8 mouse cellular contexts compared by ENCODE assay signal in the genomic region with DNA sequence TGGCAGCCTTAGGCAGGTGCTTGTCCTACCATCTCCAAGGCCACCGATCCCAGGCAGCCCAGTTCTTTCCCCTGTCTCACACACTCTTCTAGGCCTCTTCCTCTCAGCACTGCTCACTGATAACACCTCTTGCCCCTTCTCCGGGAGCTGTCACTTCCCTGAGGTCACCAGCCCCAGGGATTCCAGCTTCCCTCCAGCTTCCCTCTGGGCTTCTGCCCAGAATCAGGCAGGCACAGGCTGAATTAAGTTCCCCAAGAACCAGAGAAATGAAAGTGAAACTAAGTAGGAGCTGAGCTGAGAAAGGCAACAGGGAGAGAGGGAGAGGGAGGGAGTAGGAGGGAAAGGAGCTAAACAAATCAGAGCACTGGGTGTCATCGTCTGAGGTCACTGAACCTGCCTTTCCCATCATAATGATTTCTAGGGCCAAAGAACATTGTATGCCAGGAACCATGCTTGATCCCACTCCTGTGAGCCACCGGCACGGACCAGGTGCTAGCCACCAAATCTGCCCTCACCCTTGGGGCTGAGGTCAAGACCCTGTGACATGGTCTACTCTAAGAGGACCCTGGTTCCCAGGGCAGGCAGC. TPM values are rescaled to one million over a fixed set of nuclear protein-coding genes. Genes with fewer than 3 reads are reported as not detected.
DNase-seq lines count a peak whose midpoint lies in the region; ATAC-seq and TF ChIP-seq lines count a peak whose summit lies in the region.

No protein-coding gene starts in this region.

- no peak for TF ChIP-seq POLR2A in cerebellum, adult 2 months (IDR thresholded peaks at IDR 0.05; ENCODE audit: borderline replicate concordance, insufficient read depth, low read length)

- peak; percentile 20; the same call in 1 of the 2 replicates for ATAC-seq in hindbrain, embryonic 11.5 days (ENCODE audit: low FRiP score)
- ATAC-seq in liver, postnatal 0 days = peak; percentile 89
- peak; percentile 54; the same call in 1 of the 2 replicates for ATAC-seq in neural tube, embryonic 14.5 days (ENCODE audit: low read depth)

- H3K27ac ChIP-seq in cerebellum, adult 2 months (ENCODE audit: insufficient read depth, low read length) = peak overlapping the region; percentile 65; the same call in 1 of the 2 replicates
- H3K27ac ChIP-seq in hindbrain, embryonic 11.5 days (ENCODE audit: low read depth, low read length) = peak overlapping the region; percentile 54
- H3K27ac ChIP-seq in liver, postnatal 0 days (ENCODE audit: low read depth) = peak overlapping the region; percentile 98
- peak overlapping the region; percentile 48 for H3K27ac ChIP-seq in neural tube, embryonic 14.5 days (ENCODE audit: low read depth, low read length)

- H3K27me3 ChIP-seq in cerebellum, adult 2 months (ENCODE audit: control insufficient read depth, insufficient read depth, low read length) = no peaks in the 10 kb centered on the region
- no peaks in the 10 kb centered on the region for H3K27me3 ChIP-seq in hindbrain, embryonic 11.5 days (ENCODE audit: control insufficient read depth, insufficient read depth, low read length)
- no peaks in the 10 kb centered on the region for H3K27me3 ChIP-seq in liver, postnatal 0 days (ENCODE audit: insufficient read depth, low read length)
- H3K27me3 ChIP-seq in neural tube, embryonic 14.5 days (ENCODE audit: control insufficient read depth, insufficient read depth, low read length) = no peaks in the 10 kb centered on the region

- H3K9me3 ChIP-seq in hindbrain, embryonic 11.5 days (ENCODE audit: control insufficient read depth, low read length) = no peaks in the 10 kb centered on the region
- no peaks in the 10 kb centered on the region for H3K9me3 ChIP-seq in liver, postnatal 0 days (ENCODE audit: low read length)
- no peaks in the 10 kb centered on the region for H3K9me3 ChIP-seq in neural tube, embryonic 14.5 days (ENCODE audit: control insufficient read depth, low read length)

- DNase-seq in Muller cell, postnatal 12 days (ENCODE audit: inconsistent ontology term) = peak; percentile 89
- DNase-seq in cerebellum, adult 2 months = peak; percentile 23 to 25
- peak; percentile 25 to 44 for DNase-seq in frontal cortex, adult 2 months (ENCODE audit: extremely low spot score in 1 of 2, low spot score in 1 of 2)
- peak; percentile 17 for DNase-seq in hindbrain, embryonic 11.5 days (ENCODE audit: low spot score)
- peak; percentile 18 to 26 for DNase-seq in layer of hippocampus, adult 8-10 months (ENCODE audit: low spot score in 2 of 2)
- DNase-seq in liver, postnatal 0 days = peak; percentile 58
- no peak for DNase-seq in c-Kit-positive CD71-positive TER-119-positive erythroid progenitor cells, embryonic 14.5 days (ENCODE audit: low spot score)

- WGBS in cerebellum, adult 2 months = 24% methylated on average over 5 of the region's 5 CpGs
- WGBS in hindbrain, embryonic 11.5 days = 35% methylated on average over 5 of the region's 5 CpGs
- WGBS in liver, postnatal 0 days (ENCODE audit: insufficient replicate concordance) = 16% methylated on average over 5 of the region's 5 CpGs
- 49% methylated on average over 5 of the region's 5 CpGs for WGBS in neural tube, embryonic 14.5 days

- H3K4me2 ChIP-seq in hindbrain, embryonic 11.5 days (replicated peaks; ENCODE audit: low read depth, low read length) = no peak overlapping the region
- H3K4me2 ChIP-seq in liver, postnatal 0 days (ENCODE audit: low read depth, low read length) = peak overlapping the region; percentile 72
- no peak overlapping the region; the same call in 1 of the 2 replicates for H3K4me2 ChIP-seq in neural tube, embryonic 14.5 days (ENCODE audit: low read depth, low read length)

- no peak overlapping the region for H3K4me3 ChIP-seq in cerebellum, adult 2 months (replicated peaks; ENCODE audit: insufficient read depth, low read depth, low read length)
- H3K4me3 ChIP-seq in hindbrain, embryonic 11.5 days (ENCODE audit: low read depth, low read length) = no peak overlapping the region
- H3K4me3 ChIP-seq in liver, postnatal 0 days (ENCODE audit: low read depth, low read length) = peak overlapping the region; percentile 42
- no peak overlapping the region for H3K4me3 ChIP-seq in neural tube, embryonic 14.5 days (ENCODE audit: low read depth, low read length)

- H3K9ac ChIP-seq in hindbrain, embryonic 11.5 days (ENCODE audit: low read depth, low read length) = no peak overlapping the region
- peak overlapping the region; percentile 62 for H3K9ac ChIP-seq in liver, postnatal 0 days (replicated peaks)
- no peak overlapping the region for H3K9ac ChIP-seq in neural tube, embryonic 14.5 days (replicated peaks; ENCODE audit: low read depth, low read length)

- no peaks in the 10 kb centered on the region for H3K36me3 ChIP-seq in hindbrain, embryonic 11.5 days (ENCODE audit: control insufficient read depth, insufficient read depth, low read length)
- peaks cover 14% of the 10 kb centered on the region for H3K36me3 ChIP-seq in liver, postnatal 0 days (replicated peaks; ENCODE audit: insufficient read depth, low read length)
- no peaks in the 10 kb centered on the region for H3K36me3 ChIP-seq in neural tube, embryonic 14.5 days (ENCODE audit: control insufficient read depth, insufficient read depth, low read length)

- no peak for TF ChIP-seq CTCF in cerebellum, adult 2 months (IDR thresholded peaks at IDR 0.05; ENCODE audit: borderline replicate concordance, insufficient read depth, low read depth, low read length)
- no peak for TF ChIP-seq CTCF in liver, postnatal 0 days (IDR thresholded peaks at IDR 0.05; ENCODE audit: low read depth)

- TF ChIP-seq EP300 in liver, postnatal 0 days (IDR thresholded peaks at IDR 0.05; ENCODE audit: low read depth) = peak; percentile 64; the same call in 1 of the 2 replicates

- 0 out of 2 replicates have a peak, but pooled peaks cover 4% of the 10 kb centered on the region for H3K4me1 ChIP-seq in cerebellum, adult 2 months (ENCODE audit: control insufficient read depth, insufficient read depth, low read length)
- 0 out of 2 replicates have a peak, but pooled peaks cover 2% of the 10 kb centered on the region for H3K4me1 ChIP-seq in hindbrain, embryonic 11.5 days (replicated peaks; ENCODE audit: control insufficient read depth, insufficient read depth, low read length)
- peaks cover 40% of the 10 kb centered on the region for H3K4me1 ChIP-seq in liver, postnatal 0 days (ENCODE audit: insufficient read depth)
- H3K4me1 ChIP-seq in neural tube, embryonic 14.5 days (ENCODE audit: control insufficient read depth, insufficient read depth, low read length) = no peaks in the 10 kb centered on the region

RNA-seq across cellular contexts. Expression of gene Fam3b, which starts 20.4 kb away (rescaled TPM):
- not detected in 2 replicates for polyA plus RNA-seq in cerebellum, adult 2 months (2012; rRNA removed)
- polyA plus RNA-seq in frontal cortex, adult 2 months (2012; rRNA removed) = not detected in 2 replicates
- polyA plus RNA-seq in hindbrain, embryonic 11.5 days (2014; fragmentation: Nextera tagmentation; extraction: Ambion mirVana) = not detected in 2 replicates
- total RNA-seq in layer of hippocampus, adult 8-10 months (2022) = not detected
- 0.15 TPM in 1 of 2 replicates, not detected in the other for polyA plus RNA-seq in liver, postnatal 0 days (2015; fragmentation: Nextera tagmentation; extraction: Ambion mirVana)
- polyA plus RNA-seq in neural tube, embryonic 14.5 days (2014; fragmentation: Nextera tagmentation; extraction: Ambion mirVana) = not detected in 2 replicates

Comparison
In these comparisons a context has a peak if more than half of its experiments do, and no peak if none do; other contexts are left out.
1. H3K27ac ChIP-seq: peak in every context shown above with its lines; median percentile 98 in liver, postnatal 0 days; 65 in cerebellum, adult 2 months; 54 in hindbrain, embryonic 11.5 days; 48 in neural tube, embryonic 14.5 days.
2. ATAC-seq: peak in every context shown above with its lines; median percentile 89 in liver, postnatal 0 days; 54 in neural tube, embryonic 14.5 days; 20 in hindbrain, embryonic 11.5 days.